Mouse (Mus musculus) heart, embryonic 13.5 days (tissue): Measurements from ENCODE around the gene Itgb8. TPM values are rescaled to one million over a fixed set of nuclear protein-coding genes. Genes with fewer than 3 reads are reported as not detected.

Experiments used
- ATAC-seq: fragments of 200-750 bp; cut with Nextera tagmentation; 2 replicates; pipeline ENCODE4 v1.8.0; 2017; ENCODE audit warnings: moderate TSS enrichment; ENCODE audit not compliant: insufficient number of reproducible peaks, low FRiP score, low TSS enrichment; ENCODE audit errors: extremely low read depth
- H3K27ac ChIP-seq: fragments of 300-500 bp; sonication (generic); replicated peaks from 2 replicates; pipeline ENCODE4 v1.5.1; 2015; ENCODE audit warnings: moderate library complexity, mild to moderate bottlenecking, inconsistent platforms
- H3K27me3 ChIP-seq: fragments of 300-500 bp; sonication (generic); replicated peaks from 2 replicates; pipeline ENCODE4 v1.6.1; 2015; ENCODE audit warnings: mild to moderate bottlenecking, inconsistent platforms
- H3K36me3 ChIP-seq: fragments of 300-500 bp; sonication (generic); 2 replicates; pipeline ENCODE4 v1.6.1; 2015; ENCODE audit warnings: mild to moderate bottlenecking, inconsistent platforms
- H3K4me1 ChIP-seq: fragments of 300-500 bp; sonication (generic); 2 replicates; pipeline ENCODE4 v1.6.1; 2015; ENCODE audit warnings: inconsistent platforms
- H3K4me2 ChIP-seq: fragments of 300-500 bp; sonication (generic); 2 replicates; pipeline ENCODE4 v1.6.1; 2015; ENCODE audit warnings: inconsistent platforms, mild to moderate bottlenecking, moderate library complexity
- H3K4me3 ChIP-seq: fragments of 300-500 bp; sonication (generic); 2 replicates; pipeline ENCODE4 v1.5.1; 2015; ENCODE audit warnings: moderate library complexity, mild to moderate bottlenecking, inconsistent platforms
- H3K9ac ChIP-seq: fragments of 300-500 bp; sonication (generic); 2 replicates; pipeline ENCODE4 v1.6.1; 2015; ENCODE audit warnings: inconsistent platforms, mild to moderate bottlenecking, moderate library complexity
- H3K9me3 ChIP-seq: fragments of 300-500 bp; sonication (generic); 2 replicates; pipeline ENCODE4 v1.6.1; 2016; ENCODE audit warnings: inconsistent platforms
- WGBS: fragments of 180-500 bp; shearing (Covaris S2); methylation state at CpG from one replicate; pipeline ENCODE4 v1.1.7; 2015; ENCODE audit warnings: mixed read lengths; 5-methylcytosine and 5-hydroxymethylcytosine counted together
- polyA plus RNA-seq: library from polyadenylated mRNA; unstranded; fragments of >200 nt; fragmentation: Nextera tagmentation; extraction: Ambion mirVana; gene quantifications from 2 replicates; pipeline ENCODE4 v1.2.1, GENCODE M21; 2015

Gene Itgb8
- polyA plus RNA-seq, 1 experiment from 2014 or later = 3.9 TPM

- WGBS = 50% methylated on average over 6 of the region's 6 CpGs
- no peak for ATAC-seq
- no peaks in the 10 kb centered on the region for H3K36me3 ChIP-seq
- H3K4me2 ChIP-seq = no peak overlapping the region
- no peak overlapping the region for H3K4me3 ChIP-seq
- H3K9me3 ChIP-seq = no peaks in the 10 kb centered on the region
- H3K4me1 ChIP-seq = peaks cover 8% of the 10 kb centered on the region
- no peak overlapping the region for H3K9ac ChIP-seq
- H3K27ac ChIP-seq = 0 out of 2 replicates have a peak overlapping the region, but pooled peaks have one; percentile 9
- H3K27me3 ChIP-seq = no peaks in the 10 kb centered on the region
Measured at GRCm38 (mm10) chr12:119113522-119114135, 125.0 kb downstream of the Itgb8 start.

- WGBS = 24% methylated on average over 2 of the region's 2 CpGs
Measured at GRCm38 (mm10) chr12:119110091-119110490, 128.5 kb downstream of the Itgb8 start.

More at GRCm38 (mm10) chr12:119110091-119110490, 128.5 kb downstream of the Itgb8 start:
- Histone ChIP-seq H3K9ac (no peak overlapping the region), H3K27ac (no peak overlapping the region; the same call in 1 of the 2 replicates), H3K4me3 (no peak overlapping the region), H3K36me3 (no peaks in the 10 kb centered on the region), H3K4me2 (no peak overlapping the region), H3K9me3 (no peaks in the 10 kb centered on the region), H3K4me1 (peaks cover 8% of the 10 kb centered on the region), H3K27me3 (no peaks in the 10 kb centered on the region)
- ATAC-seq = no peak

Other genes starting within 250 kb of the Itgb8 start
- 0.12 and 0.17 TPM in 2 replicates for gene Macc1, start 75.5 kb upstream of the Itgb8 start, polyA plus RNA-seq